Mouse (Mus musculus) intestine, postnatal 0 days (tissue): Measurements from ENCODE around the gene Dclk1. TPM values are rescaled to one million over a fixed set of nuclear protein-coding genes. Genes with fewer than 3 reads are reported as not detected.
A peak's percentile ranks its signal among the peaks of the same experiment; 100 is the strongest.

Experiments used
- ATAC-seq: fragments of 200-750 bp; cut with Nextera tagmentation; 2 replicates; pipeline ENCODE4 v1.8.0; 2017; ENCODE audit warnings: mild to moderate bottlenecking, moderate TSS enrichment, moderate library complexity
- H3K27ac ChIP-seq: fragments of 300-500 bp; sonication (generic); 2 replicates; pipeline ENCODE4 v1.5.1; 2014; ENCODE audit warnings: mild to moderate bottlenecking, low read depth, low read length, moderate library complexity
- H3K27me3 ChIP-seq: fragments of 300-500 bp; sonication (generic); replicated peaks from 2 replicates; pipeline ENCODE4 v1.6.1; 2014; ENCODE audit warnings: low read length, mixed read lengths; ENCODE audit not compliant: control insufficient read depth, insufficient read depth
- H3K36me3 ChIP-seq: fragments of 300-500 bp; sonication (generic); 2 replicates; pipeline ENCODE4 v1.6.1; 2014; ENCODE audit warnings: mild to moderate bottlenecking, moderate library complexity; ENCODE audit not compliant: control insufficient read depth, insufficient read depth
- H3K4me1 ChIP-seq: fragments of 300-500 bp; sonication (generic); replicated peaks from 2 replicates; pipeline ENCODE4 v1.6.1; 2014; ENCODE audit warnings: antibody characterized with exemption, low read length, mixed read lengths; ENCODE audit not compliant: control insufficient read depth, insufficient read depth
- H3K4me2 ChIP-seq: fragments of 300-500 bp; sonication (generic); replicated peaks from 2 replicates; pipeline ENCODE4 v1.6.1; 2014; ENCODE audit warnings: low read depth, mild to moderate bottlenecking, moderate library complexity
- H3K4me3 ChIP-seq: fragments of 300-500 bp; sonication (generic); 2 replicates; pipeline ENCODE4 v1.5.1; 2014; ENCODE audit warnings: low read depth, low read length
- H3K9ac ChIP-seq: fragments of 300-500 bp; sonication (generic); 2 replicates; pipeline ENCODE4 v1.6.1; 2014; ENCODE audit warnings: mild to moderate bottlenecking, low read depth, low read length
- H3K9me3 ChIP-seq: fragments of 300-500 bp; sonication (generic); 2 replicates; pipeline ENCODE4 v1.6.1; 2016; ENCODE audit warnings: mixed run types; ENCODE audit not compliant: control insufficient read depth
- CTCF ChIP-seq: sonication (generic); IDR thresholded peaks from 2 replicates; pipeline ENCODE4 v1.5.1; 2016; ENCODE audit warnings: low read depth, mild to moderate bottlenecking, control low read depth, antibody characterized with exemption, moderate library complexity
- WGBS: fragments of 180-500 bp; shearing (Covaris S2); extraction: QIAGEN DNeasy Blood & Tissue Kit; methylation state at CpG from one replicate; pipeline ENCODE4 v1.1.7; 2014; 5-methylcytosine and 5-hydroxymethylcytosine counted together
- polyA plus RNA-seq: library from polyadenylated mRNA; unstranded; fragments of >200 nt; fragmentation: Nextera tagmentation; extraction: Ambion mirVana; gene quantifications from 2 replicates; pipeline ENCODE4 v1.2.1, GENCODE M21; 2015

The Dclk1 gene
- polyA plus RNA-seq, 1 experiment from 2014 or later = 5.0 TPM

- H3K4me3 ChIP-seq = peak overlapping the region; percentile 13; the same call in 1 of the 2 replicates
- no peaks in the 10 kb centered on the region for H3K27me3 ChIP-seq
- peak; percentile 88 for ATAC-seq
- H3K36me3 ChIP-seq = no peaks in the 10 kb centered on the region
- no peaks in the 10 kb centered on the region for H3K9me3 ChIP-seq
- H3K9ac ChIP-seq = no peak overlapping the region
- H3K27ac ChIP-seq = no peak overlapping the region
- no peak for TF ChIP-seq CTCF
- H3K4me2 ChIP-seq = peak overlapping the region; percentile 51
- no peaks in the 10 kb centered on the region for H3K4me1 ChIP-seq
- WGBS = 33% methylated on average over 18 of the region's 18 CpGs
Observed at GRCm38 (mm10) chr3:55226501-55227213, 15.5 kb upstream of the Dclk1 start.

GRCm38 (mm10) chr3:55227214-55227581 lies 15.0 kb upstream of the Dclk1 start:
- peak; percentile 60 for ATAC-seq

GRCm38 (mm10) chr3:55242422-55243055 lies 375 bp downstream of the Dclk1 start:
- TF ChIP-seq CTCF = peak; percentile 60
- Histone ChIP-seq H3K9ac (no peak overlapping the region), H3K4me3 (peak overlapping the region; percentile 34), H3K27ac (no peak overlapping the region), H3K9me3 (no peaks in the 10 kb centered on the region), H3K27me3 (peaks cover 15% of the 10 kb centered on the region), H3K4me2 (peak overlapping the region; percentile 64), H3K4me1 (no peaks in the 10 kb centered on the region), H3K36me3 (no peaks in the 10 kb centered on the region)
- ATAC-seq = peak; percentile 38
- WGBS = under 1% methylated on average over 45 of the region's 45 CpGs

More at GRCm38 (mm10) chr3:55227214-55227581, 15.0 kb upstream of the Dclk1 start:
- H3K4me3 ChIP-seq = peak overlapping the region; percentile 13; the same call in 1 of the 2 replicates
- no peaks in the 10 kb centered on the region for H3K36me3 ChIP-seq
- H3K4me2 ChIP-seq = peak overlapping the region; percentile 51
- WGBS = 15% methylated on average over 4 of the region's 4 CpGs
- H3K27me3 ChIP-seq = no peaks in the 10 kb centered on the region
- no peak overlapping the region for H3K27ac ChIP-seq
- no peak overlapping the region for H3K9ac ChIP-seq
- TF ChIP-seq CTCF = no peak
- H3K4me1 ChIP-seq = no peaks in the 10 kb centered on the region
- H3K9me3 ChIP-seq = no peaks in the 10 kb centered on the region

- Histone ChIP-seq H3K36me3 (no peaks in the 10 kb centered on the region), H3K4me1 (no peaks in the 10 kb centered on the region), H3K27me3 (peaks cover 15% of the 10 kb centered on the region), H3K9me3 (no peaks in the 10 kb centered on the region), H3K9ac (no peak overlapping the region), H3K27ac (no peak overlapping the region), H3K4me3 (peak overlapping the region; percentile 34), H3K4me2 (peak overlapping the region; percentile 64)
- ATAC-seq = no peak
- 5% methylated on average over 8 of the region's 8 CpGs for WGBS
- no peak for TF ChIP-seq CTCF
Observed at GRCm38 (mm10) chr3:55243056-55243471, 900 bp downstream of the Dclk1 start.

- no peak for ATAC-seq
- WGBS = 80% methylated on average over 6 of the region's 6 CpGs
- Histone ChIP-seq H3K27me3 (peaks cover 15% of the 10 kb centered on the region), H3K4me1 (no peaks in the 10 kb centered on the region), H3K9me3 (no peaks in the 10 kb centered on the region), H3K4me2 (no peak overlapping the region), H3K9ac (no peak overlapping the region), H3K4me3 (no peak overlapping the region), H3K36me3 (no peaks in the 10 kb centered on the region), H3K27ac (no peak overlapping the region)
- no peak for TF ChIP-seq CTCF
Observed at GRCm38 (mm10) chr3:55244087-55244486, 1.9 kb downstream of the Dclk1 start.

- WGBS = 86% methylated on average over 12 of the region's 12 CpGs
- ATAC-seq = no peak
- no peak overlapping the region for H3K27ac ChIP-seq
- TF ChIP-seq CTCF = no peak
- no peak overlapping the region for H3K4me2 ChIP-seq
- no peak overlapping the region for H3K9ac ChIP-seq
- peaks cover 15% of the 10 kb centered on the region for H3K27me3 ChIP-seq
- no peak overlapping the region for H3K4me3 ChIP-seq
- H3K36me3 ChIP-seq = no peaks in the 10 kb centered on the region
- H3K9me3 ChIP-seq = no peaks in the 10 kb centered on the region
- H3K4me1 ChIP-seq = no peaks in the 10 kb centered on the region
Observed at GRCm38 (mm10) chr3:55246618-55247272, 4.6 kb downstream of the Dclk1 start.
